Mouse (Mus musculus): ENCODE data around the gene Drc7. TPM values are rescaled to one million over a fixed set of nuclear protein-coding genes. Genes with fewer than 3 reads are reported as not detected.
"Not testable (repeated sequence)": the region's sequence is repeated elsewhere in the genome, so short reads cannot be mapped to it uniquely, and the experiment has no call there.

The Drc7 gene
- 1 to 10 TPM; 1.0 to 2.2 TPM for total RNA-seq (2021)
- long read RNA-seq, experiment 1, partial matches to known transcripts = 1 of 1 reads
- long read RNA-seq, experiment 1, other reads (novel, unspliced or antisense) = 0 of 1 reads
- long read RNA-seq, experiment 2 = 0 reads

DNA sequence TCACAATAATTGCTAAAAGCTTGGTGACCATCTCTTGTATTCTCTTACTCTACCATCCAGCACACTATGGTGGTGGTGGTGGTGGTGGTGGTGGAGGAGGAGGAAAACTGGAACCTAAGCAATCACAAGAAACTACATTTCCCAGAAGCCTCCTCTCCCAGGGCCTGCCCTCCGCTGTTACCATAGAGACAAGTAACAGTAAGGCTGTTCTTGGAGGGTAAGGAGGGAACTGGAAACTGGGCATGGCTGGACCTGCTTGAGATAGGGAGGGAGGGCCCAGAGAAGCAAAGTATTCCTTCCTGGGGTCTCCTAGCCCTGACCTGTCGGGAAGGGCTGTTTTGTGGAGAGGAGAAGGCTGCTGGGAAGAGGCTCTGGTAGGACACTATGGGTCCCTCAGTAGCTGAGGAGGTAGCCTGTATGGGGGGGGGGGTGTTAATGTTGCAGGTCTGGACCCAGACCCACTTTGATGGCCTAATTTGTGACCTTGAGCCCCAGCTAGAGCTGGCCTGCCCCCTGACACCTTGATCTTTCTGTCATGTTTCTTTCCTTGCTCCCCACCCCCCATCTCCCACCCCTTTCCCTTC lies at the start of gene Drc7:
Drc7 (plus strand) TSS at position 177 of the 584 bp plus-strand sequence.
- TF ChIP-seq CTCF (conservative IDR thresholded peaks at IDR 0.05) = no peak
- no peak within 1 kb of the TSS for H3K27ac ChIP-seq
- DNase-seq (ENCODE audit: low spot score in 2 of 2) = peak; percentile 31 to 46
- H3K4me3 ChIP-seq = no peak within 1 kb of the TSS

- H3K4me3 ChIP-seq = no peak overlapping the region
- TF ChIP-seq CTCF (conservative IDR thresholded peaks at IDR 0.05) = no peak
- H3K27ac ChIP-seq = no peak overlapping the region
- no peak for DNase-seq (ENCODE audit: low spot score in 2 of 2)
These were observed 42.4 kb upstream of the Drc7 start for GRCm38 (mm10) chr8:95012442-95012919.

DNA sequence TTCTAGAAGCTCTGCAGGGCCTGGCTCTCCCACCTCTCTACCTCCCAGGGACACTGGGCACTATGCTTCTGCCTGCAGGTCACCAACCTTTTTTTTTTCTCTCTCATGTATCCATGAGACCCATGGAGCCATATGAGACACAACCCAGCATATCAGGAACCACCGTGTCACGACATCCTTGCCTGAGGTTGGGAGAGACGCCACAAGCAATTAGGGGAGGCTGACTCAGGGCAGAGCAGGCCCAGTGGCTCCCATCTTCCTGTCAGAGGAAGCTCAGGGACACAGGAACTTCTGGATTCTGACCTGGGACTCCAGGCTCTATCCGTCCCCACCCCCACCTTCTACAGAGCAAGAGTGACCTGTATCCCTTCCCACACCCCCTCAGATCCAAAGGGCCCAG lies 39.0 kb upstream of the Drc7 start:
- no peak overlapping the region for H3K4me3 ChIP-seq
- DNase-seq (ENCODE audit: low spot score in 2 of 2) = no peak
- no peak for TF ChIP-seq CTCF (conservative IDR thresholded peaks at IDR 0.05)
- no peak overlapping the region for H3K27ac ChIP-seq

DNA sequence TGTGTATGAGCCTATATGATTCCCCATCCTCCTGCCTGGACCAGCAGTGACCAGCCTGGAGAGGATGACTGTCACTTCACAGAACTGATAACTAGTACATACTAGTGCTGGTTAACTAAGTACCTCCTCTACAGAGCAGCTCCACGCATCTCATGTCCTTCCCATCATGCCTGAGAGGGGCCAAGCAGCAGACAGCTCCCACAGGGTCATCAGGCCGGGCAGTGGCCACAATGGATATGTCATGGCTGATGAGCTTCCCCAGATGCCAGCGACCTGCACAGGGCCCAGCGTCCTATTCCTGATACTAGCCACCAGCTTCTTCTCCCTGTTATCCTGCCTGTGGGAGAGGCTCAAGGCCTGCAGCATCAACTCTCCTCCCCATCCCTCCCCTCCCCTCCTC lies 38.2 kb upstream of the Drc7 start:
- TF ChIP-seq CTCF (conservative IDR thresholded peaks at IDR 0.05) = no peak
- Histone ChIP-seq H3K27ac (no peak overlapping the region), H3K4me3 (no peak overlapping the region)
- DNase-seq (ENCODE audit: low spot score in 2 of 2) = no peak

DNA sequence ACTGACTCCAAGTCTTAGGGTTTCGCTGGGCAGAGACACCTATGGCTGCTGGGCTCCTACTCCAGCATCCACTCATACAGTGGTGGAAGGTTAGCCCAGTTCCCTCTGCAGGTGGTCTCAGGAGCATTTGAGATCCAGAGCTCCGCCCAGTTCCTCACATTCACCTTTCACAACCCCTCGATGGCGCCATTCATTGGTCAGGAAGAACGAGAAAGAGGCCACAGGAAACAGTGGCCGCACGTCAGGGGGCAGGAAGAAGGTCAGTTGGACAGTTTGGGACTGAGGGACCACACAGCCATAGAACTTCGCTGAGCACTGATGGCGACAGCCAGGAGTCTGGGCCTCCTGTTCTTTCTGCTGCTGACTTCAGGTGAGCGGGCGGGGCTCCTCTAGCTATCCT lies 37.5 kb upstream of the Drc7 start, which contains the start of gene Adgrg3:
Adgrg3 (plus strand) TSS at position 242 of the 400 bp plus-strand sequence.
- DNase-seq (ENCODE audit: low spot score in 2 of 2) = no peak
- H3K27ac ChIP-seq = no peak within 1 kb of the TSS
- no peak for TF ChIP-seq CTCF (conservative IDR thresholded peaks at IDR 0.05)
- H3K4me3 ChIP-seq = no peak within 1 kb of the TSS

DNA sequence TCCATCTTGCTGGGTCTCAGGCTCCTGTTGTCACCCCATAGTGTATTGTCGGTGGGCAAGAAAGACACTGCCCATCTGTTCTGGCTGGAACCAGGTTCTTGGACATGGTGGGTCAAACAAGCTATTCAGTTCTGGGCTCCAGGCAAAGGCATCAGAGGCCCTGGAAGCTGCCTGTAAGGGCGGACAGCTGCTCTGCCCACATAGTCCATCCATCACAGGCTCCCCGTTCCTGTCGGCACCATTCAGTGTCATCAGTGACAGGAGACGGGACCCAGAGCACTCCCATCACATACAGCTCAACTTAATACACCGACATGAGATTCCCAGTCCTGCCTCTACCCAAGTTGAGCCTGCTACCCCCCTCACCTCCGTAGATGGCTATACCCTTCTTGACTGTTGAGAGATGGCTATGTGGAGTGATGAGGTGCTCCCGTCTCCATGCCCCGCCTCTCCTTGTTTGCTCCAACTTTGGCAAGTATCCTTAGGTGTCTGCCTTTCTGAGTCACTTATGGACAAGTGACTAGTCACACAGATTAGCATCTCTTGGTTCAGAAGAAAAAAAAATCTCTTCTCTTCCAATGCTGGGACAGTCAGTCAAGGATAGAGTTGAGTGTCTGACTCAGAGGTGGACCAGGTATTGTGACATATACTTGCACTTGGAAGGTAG lies 36.8 kb upstream of the Drc7 start:
- TF ChIP-seq CTCF (conservative IDR thresholded peaks at IDR 0.05) = no peak
- DNase-seq (ENCODE audit: low spot score in 2 of 2) = no peak
- Histone ChIP-seq H3K27ac (no peak overlapping the region), H3K4me3 (no peak overlapping the region)

DNA sequence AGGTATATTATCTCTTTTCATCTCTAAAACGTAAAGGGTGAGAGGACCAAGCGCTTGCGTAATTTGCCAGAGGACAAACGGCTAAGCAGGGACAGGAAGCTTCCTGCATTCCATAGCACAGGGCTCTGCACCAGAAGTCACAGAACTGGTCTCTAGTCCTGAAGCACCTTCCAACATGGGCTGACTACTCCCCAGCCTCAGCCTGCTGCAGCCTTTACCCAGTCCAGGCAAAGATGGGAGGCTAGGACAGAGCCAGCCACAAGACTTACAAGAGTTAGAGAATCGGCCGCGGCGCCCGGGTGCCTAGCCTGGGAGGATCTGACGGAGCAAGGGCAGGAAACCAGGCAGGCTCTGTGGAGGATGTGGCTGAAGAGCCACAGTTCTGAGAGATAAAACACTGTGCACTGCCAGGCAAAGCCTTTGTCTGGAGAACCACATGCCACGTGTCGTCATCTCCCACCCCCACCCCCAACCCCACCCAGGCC lies 34.6 kb upstream of the Drc7 start:
- Histone ChIP-seq H3K4me3 (no peak overlapping the region), H3K27ac (no peak overlapping the region)
- TF ChIP-seq CTCF (conservative IDR thresholded peaks at IDR 0.05) = no peak
- no peak for DNase-seq (ENCODE audit: low spot score in 2 of 2)

DNA sequence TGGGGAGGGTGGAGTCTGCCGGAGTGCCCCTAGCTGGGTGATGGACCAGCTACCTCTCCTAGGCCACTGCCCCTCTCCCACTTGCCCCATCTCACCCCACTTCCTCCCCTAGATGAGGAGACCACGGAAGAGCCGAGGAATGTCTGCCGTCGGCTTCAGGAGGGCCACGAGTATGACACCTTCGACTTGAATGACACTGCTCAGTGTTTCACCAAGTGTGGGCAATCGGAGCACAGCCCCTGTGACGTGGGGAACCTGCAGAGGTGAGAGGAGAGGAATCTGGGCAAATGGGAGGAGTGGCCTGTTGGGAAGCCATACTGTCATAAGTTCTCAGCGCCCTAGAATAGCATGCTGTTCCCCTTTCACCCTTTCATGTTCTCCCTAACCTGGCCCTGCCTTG lies 34.1 kb upstream of the Drc7 start:
- H3K4me3 ChIP-seq = no peak overlapping the region

GRCm38 (mm10) chr8:95023201-95023600 lies 31.7 kb upstream of the Drc7 start:
- no peak for DNase-seq (ENCODE audit: low spot score in 2 of 2)
- TF ChIP-seq CTCF (conservative IDR thresholded peaks at IDR 0.05) = no peak
- no peak overlapping the region for H3K4me3 ChIP-seq
- H3K27ac ChIP-seq = no peak overlapping the region

More for the DNA sequence above, 34.1 kb upstream of the Drc7 start:
- DNase-seq (ENCODE audit: low spot score in 2 of 2) = no peak
- H3K27ac ChIP-seq = no peak overlapping the region
- TF ChIP-seq CTCF (conservative IDR thresholded peaks at IDR 0.05) = no peak

DNA sequence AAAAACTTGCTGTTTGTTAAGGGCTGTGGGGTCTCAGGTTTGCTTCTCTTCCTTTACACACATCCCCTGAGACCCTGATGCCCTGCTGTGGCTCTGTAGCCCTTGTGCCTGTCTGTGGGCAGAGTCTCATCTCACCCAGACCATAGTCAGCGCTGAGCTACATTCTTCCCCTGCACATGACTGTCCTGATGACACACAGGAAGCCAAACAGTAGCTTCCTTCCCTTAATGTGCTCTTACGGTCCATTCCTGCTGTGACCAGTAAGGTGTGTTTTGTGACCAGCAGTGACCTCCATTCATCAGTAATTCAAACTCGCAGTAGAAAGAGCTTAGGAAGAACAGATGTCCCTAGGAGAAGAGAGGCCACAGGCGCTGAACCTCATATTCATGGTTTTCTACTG lies 30.5 kb upstream of the Drc7 start:
- H3K27ac ChIP-seq = no peak overlapping the region
- TF ChIP-seq CTCF (conservative IDR thresholded peaks at IDR 0.05) = no peak

GRCm38 (mm10) chr8:95025421-95025820 lies 29.5 kb upstream of the Drc7 start:
- Histone ChIP-seq H3K4me3 (no peak overlapping the region), H3K27ac (no peak overlapping the region)
- TF ChIP-seq CTCF (conservative IDR thresholded peaks at IDR 0.05) = peak; percentile 71
- DNase-seq (ENCODE audit: low spot score in 2 of 2) = no peak

More for the DNA sequence above, 30.5 kb upstream of the Drc7 start:
- DNase-seq (ENCODE audit: low spot score in 2 of 2) = no peak
- H3K4me3 ChIP-seq = no peak overlapping the region

GRCm38 (mm10) chr8:95028391-95028790 lies 26.5 kb upstream of the Drc7 start:
- H3K27ac ChIP-seq; H3K4me3 ChIP-seq; DNase-seq (ENCODE audit: low spot score in 2 of 2): not testable (repeated sequence)

DNA sequence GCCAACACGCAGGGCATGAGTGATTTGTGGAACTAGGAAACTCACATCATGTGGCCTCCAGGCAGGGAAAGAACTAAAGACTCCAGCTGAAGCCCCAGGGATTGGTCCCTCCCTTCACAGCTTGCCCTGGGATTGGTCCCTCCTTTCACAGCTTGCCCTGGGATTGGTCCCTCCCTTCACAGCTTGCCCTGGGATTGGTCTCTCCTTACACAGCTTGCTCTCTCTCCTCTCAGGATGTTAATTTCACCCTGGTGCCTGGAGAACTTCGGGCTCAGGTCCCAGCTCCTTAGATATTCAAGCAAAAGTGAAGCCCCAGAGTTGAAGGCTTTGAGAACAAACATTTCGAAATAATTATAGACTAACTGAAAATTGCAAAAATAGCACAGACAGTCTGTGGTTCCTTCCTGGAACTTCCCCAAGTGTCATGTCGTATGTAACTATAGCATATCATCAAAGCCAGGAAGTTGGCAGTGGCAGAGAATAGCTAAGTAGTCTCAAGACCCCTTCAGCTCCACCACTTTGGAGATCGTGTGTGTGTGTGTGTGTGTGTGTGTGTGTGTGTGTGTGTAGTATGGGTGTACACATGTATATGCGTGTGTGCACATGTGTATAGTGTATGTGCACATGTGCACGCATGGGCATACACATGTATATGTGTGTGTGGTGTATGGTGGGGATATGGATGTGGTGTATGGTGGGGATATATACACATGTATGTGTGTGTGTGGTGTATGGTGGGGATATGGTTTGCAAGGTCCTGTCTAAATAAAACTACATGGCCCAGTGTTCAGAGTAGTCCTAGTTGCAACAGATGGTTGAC lies 17.6 kb upstream of the Drc7 start:
- DNase-seq (ENCODE audit: low spot score in 2 of 2) = peak; percentile 46
- Histone ChIP-seq H3K4me3 (no peak overlapping the region), H3K27ac (no peak overlapping the region)
- no peak for TF ChIP-seq CTCF (conservative IDR thresholded peaks at IDR 0.05)
